Mouse (Mus musculus) T-cell, adult 2 months (primary cell): ENCODE results near the gene Snx10.

Experiments used
- DNase-seq: peaks from one replicate; pipeline ENCODE4 v3.0.0; 2022; ENCODE audit warnings: low spot score

Gene Snx10

GRCm38 (mm10) chr6:51533467-51534200 is 9.9 kb downstream of the Snx10 start:
- no peak for DNase-seq

DNA sequence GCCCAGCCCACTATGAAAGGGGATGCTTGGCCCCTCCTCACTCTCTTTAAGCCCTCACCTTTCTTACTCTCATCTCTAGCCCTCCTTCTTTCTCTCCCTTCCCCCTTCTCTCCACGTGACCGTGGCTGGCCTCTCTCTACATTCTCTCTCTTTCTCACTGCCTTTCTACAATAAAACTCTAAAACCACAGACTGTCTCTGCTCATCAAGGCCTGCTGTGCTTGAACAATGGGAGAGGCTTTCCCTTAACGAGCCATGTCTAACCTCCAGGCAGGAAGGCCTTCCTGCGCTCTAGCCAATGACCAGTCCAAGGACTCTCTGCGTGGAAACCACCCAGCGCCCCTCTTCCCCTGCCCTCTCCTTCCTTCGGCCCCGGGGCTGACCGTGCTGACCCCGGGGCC is 11.9 kb downstream of the Snx10 start:
- no peak for DNase-seq

- peak; percentile 8 for DNase-seq
Measured at GRCm38 (mm10) chr6:51540525-51540924, 16.8 kb downstream of the Snx10 start.

GRCm38 (mm10) chr6:51541422-51541821 is 17.7 kb downstream of the Snx10 start:
- DNase-seq = no peak

DNA sequence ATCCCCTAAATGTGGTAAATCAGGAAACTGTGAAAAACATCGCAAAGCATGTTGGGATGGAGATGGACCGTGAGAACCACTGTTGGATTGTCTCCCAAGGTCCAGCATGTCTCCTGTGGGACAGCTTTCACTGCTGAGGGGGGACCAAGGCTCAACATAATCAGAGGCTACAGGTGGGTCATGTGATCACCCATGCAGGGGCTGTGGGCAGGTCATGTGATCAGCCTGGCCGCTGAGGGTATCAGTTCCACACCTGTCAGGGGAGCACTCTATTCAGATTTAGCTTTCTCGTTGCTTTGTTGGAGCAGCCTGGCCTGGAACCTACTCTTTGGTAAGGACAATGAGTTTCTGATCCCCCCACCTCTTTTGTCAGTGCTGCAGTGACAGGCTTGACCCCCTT is 18.4 kb downstream of the Snx10 start:
- DNase-seq = no peak

GRCm38 (mm10) chr6:51543639-51544117 is 20.0 kb downstream of the Snx10 start:
- no peak for DNase-seq

DNA sequence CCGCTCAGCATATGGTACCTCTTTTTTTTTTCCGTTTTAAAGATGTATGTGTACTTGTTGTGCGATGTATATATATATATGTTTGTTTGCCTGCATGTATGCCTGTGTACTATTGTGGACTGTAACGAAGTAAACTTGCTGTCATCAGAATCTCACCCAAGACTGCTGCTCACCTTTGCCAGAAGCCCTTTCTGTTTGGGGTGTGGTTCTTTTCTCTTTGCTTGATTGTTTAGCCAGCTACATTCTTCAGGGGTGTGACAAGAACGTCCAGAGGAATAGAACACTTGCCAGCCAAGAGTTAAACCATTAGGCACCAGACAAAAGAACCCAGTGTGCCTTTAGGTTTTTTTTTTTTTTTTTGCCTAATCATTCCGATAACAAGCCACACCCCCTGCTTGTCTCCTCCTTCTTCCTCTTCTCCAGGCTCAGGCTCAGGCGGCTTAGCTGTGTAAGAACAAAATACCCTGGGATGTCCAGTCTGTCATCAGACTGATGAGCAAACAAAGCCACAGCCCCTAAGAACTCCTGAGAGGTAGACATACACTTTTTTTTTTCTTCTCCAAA is 20.5 kb downstream of the Snx10 start:
- DNase-seq = peak; percentile 12

DNA sequence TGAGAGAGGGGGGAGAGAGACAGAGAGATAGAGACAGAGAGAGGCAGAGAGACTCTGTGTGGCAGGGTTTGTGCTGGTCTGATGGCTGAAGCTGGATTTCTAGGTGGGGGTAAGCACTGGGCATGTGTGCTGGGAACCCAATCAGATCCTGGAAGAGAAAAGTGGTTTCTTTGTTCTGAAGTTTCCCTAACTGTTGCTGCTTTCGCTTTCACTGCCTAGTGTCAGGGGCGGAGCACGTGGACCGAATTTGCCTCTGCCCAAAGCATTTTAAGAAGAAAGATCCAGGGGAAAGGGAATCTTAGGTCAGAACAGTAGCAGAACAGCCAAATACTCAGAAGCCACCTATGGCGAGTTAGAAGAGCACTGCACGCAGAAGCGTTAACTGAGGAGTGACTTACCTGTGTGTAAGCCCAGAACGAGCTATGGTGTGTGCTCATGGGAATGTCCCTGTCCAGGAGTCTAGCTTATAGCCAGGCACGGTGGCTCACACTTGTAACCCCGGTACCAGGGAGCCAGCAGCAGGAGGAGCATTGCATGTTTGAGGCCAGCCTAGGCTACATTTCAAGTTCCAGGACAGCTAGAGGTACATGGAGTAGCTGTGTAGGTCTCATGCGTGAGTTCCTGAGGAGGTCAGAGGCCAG is 21.6 kb downstream of the Snx10 start:
- peak; percentile 70 for DNase-seq

GRCm38 (mm10) chr6:51546085-51546484 is 22.4 kb downstream of the Snx10 start:
- no peak for DNase-seq

DNA sequence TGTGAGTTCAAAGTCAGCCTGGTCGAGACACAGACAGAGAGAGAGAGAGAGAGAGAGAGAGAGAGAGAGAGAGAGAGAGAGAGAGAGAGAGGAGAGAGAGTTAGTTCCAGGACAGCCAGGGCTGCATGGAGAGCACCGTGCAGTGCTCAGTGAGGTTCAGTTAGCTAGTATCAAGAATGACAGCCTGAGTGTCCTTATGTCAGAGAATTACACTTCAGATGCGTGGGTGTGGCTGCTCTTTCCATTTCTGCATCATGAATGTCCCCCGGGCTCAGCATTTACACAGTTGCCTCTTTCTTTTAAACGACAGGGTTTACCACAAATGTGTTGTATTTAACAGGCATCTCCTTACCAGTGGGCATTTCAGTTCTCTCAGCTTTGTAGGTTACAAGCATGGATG is 25.1 kb downstream of the Snx10 start:
- DNase-seq = no peak

GRCm38 (mm10) chr6:51551267-51551802 is 27.6 kb downstream of the Snx10 start:
- no peak for DNase-seq

DNA sequence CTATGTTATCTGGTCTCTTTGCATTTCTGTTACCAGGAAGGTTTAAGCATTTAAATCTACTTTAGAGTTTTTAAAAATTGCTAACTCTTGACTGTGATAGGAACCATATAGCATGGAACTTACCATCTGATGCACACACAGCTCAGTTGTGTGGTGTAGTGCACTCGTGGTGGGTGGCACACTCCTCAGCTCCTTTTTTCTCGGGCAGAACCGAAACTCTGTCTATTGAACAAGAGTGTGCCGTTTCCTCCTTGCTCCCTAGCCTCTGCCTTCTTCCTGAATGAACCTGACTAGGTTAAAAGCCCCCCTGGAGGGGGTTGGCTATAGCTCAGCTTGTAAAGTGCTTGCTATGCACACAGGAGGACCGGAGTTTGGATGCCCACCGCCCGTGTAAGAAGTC is 32.9 kb downstream of the Snx10 start:
- no peak for DNase-seq

- DNase-seq = no peak
Measured at GRCm38 (mm10) chr6:51558311-51558710, 34.6 kb downstream of the Snx10 start.

GRCm38 (mm10) chr6:51566771-51567680 is 43.3 kb downstream of the Snx10 start:
- no peak for DNase-seq

DNA sequence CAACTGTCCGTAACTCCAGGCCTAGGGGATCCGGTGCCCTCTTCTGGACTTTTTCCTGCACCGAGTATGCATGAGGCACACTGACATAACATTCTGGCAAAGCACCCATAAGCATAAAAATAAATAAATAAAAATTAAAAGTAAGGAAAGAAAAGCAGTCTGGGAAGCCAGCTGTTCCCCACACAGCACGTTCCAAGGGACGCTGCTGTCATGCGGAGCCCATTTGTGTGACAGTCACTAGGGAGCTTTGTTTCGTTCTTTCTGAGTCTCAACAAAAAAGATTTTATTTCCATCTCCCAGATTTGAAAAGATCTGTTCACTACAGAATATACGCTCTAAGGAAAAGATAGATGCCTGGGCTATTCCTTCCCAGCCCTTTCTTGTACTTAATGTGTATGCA is 45.4 kb downstream of the Snx10 start:
- DNase-seq = no peak

DNA sequence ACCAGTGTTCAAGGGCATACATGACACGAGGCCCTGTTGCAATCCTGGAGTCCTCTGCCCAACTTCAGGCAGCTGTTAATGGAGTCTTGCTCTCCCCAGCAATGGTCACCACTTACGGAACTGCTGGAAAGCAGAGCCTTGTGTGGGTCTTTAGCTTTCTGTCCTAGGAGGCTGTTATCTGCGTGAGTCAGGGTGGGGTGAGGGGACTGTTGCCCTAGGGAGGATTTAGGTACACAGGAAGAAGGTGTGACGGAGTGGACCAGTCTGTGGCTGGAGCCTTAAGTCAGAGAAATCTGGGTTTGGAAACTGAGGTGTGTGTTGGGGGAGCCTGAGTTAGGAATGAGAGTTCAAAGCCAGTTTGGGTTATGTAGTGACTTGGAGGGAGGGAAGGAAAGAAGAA is 49.4 kb downstream of the Snx10 start:
- no peak for DNase-seq

- DNase-seq = no peak
Measured at GRCm38 (mm10) chr6:51574132-51574531, 50.4 kb downstream of the Snx10 start.

DNA sequence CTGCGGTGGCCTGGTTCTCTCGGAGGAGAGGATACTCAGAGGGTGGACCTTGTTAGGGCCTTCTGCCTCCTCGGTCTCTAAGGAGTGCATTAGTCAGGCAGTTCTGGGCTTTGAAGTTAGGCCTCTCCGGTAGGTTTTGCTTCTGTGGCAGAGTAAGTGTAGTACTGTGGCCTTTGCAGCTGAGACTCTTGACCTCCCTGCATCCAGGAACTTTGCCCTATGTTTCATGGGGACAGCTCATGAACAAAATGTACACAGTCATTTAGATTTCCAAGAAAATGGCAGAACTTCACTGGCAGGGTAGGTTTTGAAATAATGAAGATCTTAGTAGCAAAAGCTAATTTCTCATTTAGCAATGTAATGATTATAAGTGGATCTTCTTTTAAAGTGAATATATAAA is 54.7 kb downstream of the Snx10 start:
- no peak for DNase-seq

GRCm38 (mm10) chr6:51580040-51580680 is 56.5 kb downstream of the Snx10 start:
- DNase-seq = peak; percentile 70

GRCm38 (mm10) chr6:51581418-51581817 is 57.7 kb downstream of the Snx10 start:
- DNase-seq = no peak

GRCm38 (mm10) chr6:51582051-51582450 is 58.4 kb downstream of the Snx10 start:
- DNase-seq = no peak

DNA sequence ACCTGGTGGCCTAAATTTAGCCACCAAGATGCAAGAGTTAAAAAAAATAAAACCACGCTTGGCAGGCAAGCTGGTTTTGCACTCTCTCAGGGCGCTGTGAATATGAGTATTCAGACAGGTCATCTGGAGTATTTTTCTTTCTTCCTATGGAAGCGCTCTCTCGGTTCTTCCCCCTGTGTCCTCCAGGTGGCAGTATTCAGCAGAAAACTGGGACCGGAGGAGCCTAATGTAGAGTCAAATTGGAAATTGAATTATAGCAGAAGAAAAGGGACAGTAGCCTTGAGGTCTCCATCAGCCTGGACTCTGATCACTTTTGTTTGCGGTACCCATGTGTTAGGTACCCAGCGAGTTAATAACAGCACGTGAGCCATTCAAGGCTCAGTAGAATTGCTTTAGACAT is 62.3 kb downstream of the Snx10 start:
- peak; percentile 30 for DNase-seq
